Mouse (Mus musculus) ZHBTc4 (cell line): Measurements from ENCODE around the gene Serpine2.

Source experiments
- DNase-seq: peaks from one replicate; pipeline ENCODE4 v3.0.0-alpha.2; 2011; ENCODE audit warnings: low read depth, low spot score

Gene Serpine2

GRCm38 (mm10) chr1:79861130-79861942, at the start of gene Serpine2:
Gene Serpine2, minus strand, starts transcription at chr1:79861180.
- DNase-seq: no peak

GRCm38 (mm10) chr1:79907811-79908210, 46.8 kb upstream of the Serpine2 start:
- DNase-seq: no peak

- no peak for DNase-seq
Measured at GRCm38 (mm10) chr1:79905241-79905640, 44.3 kb upstream of the Serpine2 start.

- no peak for DNase-seq
Measured at GRCm38 (mm10) chr1:79902901-79903300, 41.9 kb upstream of the Serpine2 start.

DNA sequence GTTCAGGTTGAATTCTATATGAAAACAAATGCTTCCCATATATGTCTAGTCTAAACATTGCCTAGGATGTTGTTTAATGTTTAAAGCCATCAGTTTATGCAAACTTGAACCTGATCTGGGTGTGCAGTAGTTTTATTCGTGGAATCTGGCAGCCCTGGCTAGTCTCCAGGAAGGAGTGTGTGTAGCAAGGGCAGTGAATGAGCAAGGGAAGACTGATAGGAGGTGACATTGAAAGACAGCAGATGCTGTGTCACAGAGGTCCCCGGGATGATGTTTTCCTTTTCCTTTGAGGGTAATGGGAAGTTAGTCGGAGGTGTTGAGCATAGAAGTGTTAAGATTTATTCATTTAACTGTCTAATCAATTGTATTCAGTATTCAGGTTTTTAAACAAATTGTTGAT, 21.7 kb upstream of the Serpine2 start:
- DNase-seq: no peak

DNA sequence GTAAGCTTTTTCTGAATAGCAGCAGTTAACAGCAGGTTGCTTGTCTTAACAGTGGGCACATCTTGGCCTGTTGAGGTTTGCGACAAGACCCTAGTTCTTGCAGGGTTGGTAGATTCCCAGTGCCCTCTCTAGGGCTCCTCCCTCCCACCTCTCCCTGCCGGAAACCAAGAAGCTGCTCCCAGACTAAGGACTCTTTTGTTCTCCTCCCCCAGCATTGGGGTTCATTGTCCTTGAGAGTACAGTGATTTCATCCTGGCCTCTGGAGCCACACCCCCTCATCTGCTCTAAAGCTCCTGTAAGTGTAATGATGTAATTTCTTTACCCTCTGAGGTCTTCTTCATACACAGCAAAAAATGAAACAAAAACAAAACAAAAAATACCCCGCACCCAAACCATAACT, 13.8 kb upstream of the Serpine2 start:
- DNase-seq: peak; percentile 22

DNA sequence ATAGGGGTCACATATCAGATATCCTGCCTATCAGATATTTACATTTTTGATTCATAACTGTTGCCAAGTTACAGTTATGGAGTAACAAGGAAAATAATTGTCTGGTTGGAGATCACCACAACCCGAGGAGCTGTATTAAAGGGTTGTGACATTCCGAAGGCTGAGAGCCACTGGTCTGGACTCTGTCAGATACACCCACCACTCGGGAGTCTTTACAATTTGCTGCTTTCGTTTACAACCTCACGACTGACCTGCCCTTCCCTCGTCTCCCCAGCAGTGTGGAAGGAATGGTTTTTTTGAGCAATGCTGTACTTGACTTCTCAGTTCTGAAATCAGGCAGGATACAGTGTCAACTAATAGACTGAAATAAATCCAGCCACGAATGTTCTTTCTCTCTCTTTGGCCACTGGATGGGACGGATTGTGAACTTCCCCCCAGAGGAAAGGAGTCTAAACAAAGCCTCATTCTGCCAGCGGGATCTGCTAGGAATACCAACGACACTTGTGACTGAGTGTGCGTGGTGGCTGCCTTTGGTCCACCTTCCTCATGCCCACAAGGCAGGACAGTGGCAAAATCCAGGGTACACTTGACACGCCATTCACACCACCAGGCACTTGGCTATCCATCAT, 455 bp downstream of the Serpine2 start:
- no peak for DNase-seq

- no peak for DNase-seq
Measured at GRCm38 (mm10) chr1:79859975-79860374, 1.0 kb downstream of the Serpine2 start.

DNA sequence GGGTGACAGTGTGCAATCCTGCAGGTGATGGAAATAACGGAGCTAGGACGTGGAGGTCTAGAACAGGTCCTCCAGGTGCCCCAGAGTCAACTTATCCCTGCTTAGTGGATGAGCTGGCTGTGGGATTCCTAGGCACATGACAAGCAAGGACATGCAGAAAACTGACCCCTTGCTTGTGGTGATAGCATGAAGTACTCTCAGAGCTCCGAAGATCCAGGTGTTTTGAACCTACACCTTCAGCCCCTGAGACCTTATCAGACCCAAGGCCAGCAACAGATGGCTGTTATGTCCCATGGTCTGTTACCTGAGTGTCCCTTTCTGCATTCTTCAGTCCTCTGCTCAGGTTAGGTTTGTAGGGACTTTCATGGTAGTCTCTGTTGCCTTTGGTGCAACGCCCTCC, 2.0 kb downstream of the Serpine2 start:
- peak; percentile 16 for DNase-seq

DNA sequence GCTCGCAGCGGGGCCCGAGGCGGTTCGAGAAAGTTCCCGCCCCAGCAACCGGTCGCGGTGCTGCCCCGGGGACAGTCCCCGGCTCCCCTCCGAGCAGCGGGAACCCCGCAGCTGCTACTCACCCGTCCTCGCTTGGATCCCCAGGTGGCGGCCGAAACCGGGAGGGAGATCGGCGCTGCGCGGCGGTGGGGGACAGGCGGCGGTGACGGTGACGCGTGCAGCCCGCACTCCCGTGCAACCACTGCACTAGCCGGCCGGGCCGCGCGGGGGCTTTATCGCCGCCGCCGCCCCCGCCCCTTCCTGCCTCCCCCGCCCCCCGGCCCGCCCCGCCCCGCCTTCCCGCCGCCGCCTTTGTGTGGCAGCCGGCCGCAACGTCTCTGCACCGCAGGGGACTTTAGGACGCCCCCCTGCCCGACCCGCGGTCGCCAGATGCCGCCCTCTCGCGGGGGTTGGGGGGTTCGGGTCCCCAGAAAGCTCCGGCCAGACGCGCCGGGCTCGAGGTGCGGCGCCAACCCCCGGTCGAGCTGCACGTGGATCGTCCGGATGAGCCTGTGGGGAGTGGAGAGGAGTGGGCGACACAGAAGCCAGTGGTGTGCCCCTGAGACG, 2.5 kb downstream of the Serpine2 start:
- DNase-seq: peak; percentile 58

DNA sequence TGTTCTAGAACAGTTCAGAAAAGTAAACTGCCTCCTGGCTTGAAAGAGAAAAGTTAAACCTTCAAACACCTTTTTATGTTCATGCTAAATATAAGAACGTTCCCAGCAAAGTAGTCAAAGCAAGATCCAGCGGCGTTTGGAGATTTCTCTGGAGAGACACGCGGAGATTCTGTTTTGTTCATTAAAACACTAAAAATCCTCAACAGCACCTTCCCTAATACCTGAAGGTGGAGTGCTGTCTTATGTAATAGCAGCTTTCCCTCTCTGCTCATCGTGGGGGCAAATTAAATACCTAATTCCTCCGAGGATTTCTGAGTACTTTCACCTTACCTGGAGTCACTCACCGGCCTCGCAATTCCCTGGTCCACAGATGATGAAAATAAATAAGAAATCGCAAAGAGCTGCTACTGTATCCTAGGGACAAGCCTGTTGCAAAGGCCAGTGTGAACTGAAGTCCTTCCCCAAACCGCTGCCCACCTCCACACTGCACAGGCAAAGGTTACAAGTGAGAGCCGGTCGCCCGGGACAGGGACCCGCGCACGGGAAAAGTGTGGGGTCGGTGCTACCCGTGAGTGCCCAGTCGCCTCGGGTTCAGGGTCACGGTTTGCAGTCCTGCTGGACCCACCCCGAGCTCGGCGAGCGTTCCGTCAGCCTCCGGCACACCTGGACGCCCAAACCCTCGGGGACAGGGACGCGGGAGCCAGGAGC, 3.1 kb downstream of the Serpine2 start:
- DNase-seq: no peak

DNA sequence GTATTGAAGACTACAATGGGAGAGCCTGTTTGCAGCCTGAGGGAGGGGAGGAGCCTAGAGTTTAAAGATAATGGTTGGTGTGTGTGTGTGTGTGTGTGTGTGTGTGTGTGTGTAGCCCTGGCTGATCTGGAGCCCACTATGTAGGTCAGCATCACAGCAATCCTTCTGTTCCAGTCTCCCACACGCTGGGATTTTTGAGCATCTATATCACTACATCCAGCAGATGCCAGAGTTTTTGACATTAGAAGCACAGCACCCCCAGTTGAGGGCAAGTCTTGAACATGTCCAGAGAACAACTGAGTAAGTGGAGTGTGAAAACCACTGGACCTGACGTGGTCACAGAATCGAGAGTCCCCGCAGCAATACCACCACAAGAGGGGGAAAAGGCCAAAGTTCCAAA, 4.2 kb downstream of the Serpine2 start:
- peak; percentile 16 for DNase-seq

GRCm38 (mm10) chr1:79853527-79853926, 7.5 kb downstream of the Serpine2 start:
- DNase-seq: no peak

DNA sequence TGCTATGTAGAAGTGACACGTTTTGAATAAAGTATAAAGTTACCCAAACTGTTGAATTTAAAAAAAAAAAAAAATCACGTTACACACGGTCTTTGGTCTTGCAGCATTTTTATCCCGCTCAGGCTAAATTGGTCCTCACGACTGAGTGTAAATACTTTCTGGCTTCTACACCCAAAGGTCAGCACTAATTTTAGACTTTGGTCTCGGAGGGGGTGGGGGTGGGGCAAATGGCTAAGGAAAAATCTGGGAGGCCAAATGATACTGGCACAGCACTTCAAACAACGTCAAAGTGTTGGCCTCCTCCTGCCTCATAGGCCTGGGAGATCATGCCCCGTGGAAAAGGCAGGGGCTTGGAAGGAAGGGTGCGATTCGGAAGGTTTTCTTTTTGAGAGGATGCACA, 10.6 kb downstream of the Serpine2 start:
- DNase-seq: no peak

DNA sequence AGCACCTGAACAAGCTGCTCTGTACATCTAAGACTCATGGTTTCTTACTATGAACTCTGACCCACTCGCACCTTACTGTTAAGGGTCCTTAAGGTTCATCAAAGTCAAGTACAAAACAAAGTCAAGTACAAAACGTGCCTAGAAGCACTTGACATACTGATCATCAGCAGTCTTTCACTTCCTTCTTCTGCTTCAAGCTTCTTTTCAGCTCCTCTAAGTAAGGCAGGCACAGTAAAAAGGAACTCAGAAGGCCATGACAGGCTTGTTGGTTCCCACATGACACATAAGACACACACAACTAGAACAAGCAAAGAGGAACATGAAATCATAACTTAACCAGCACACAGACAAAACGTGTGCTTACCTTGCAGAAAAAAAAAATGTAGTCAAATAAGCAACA, 12.3 kb downstream of the Serpine2 start:
- no peak for DNase-seq

DNA sequence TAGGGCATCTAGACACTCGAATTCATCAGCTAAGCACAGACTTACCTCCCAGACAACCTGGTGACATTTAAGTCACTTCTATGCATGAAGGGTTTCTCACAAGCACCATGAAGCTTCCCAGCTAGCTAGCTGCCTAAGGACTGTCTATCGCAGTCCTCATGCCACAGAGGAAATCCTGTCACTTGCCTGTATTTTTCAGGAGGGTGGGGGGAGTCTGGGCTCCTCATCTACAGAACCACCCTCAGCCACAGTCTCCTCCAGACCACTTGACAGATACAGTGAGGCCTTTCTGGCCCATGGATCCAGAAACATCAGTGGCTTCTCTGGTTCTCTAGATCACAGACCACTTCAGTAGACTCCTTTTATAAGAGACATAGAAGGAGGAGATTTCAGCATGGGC, 14.1 kb downstream of the Serpine2 start:
- no peak for DNase-seq

DNA sequence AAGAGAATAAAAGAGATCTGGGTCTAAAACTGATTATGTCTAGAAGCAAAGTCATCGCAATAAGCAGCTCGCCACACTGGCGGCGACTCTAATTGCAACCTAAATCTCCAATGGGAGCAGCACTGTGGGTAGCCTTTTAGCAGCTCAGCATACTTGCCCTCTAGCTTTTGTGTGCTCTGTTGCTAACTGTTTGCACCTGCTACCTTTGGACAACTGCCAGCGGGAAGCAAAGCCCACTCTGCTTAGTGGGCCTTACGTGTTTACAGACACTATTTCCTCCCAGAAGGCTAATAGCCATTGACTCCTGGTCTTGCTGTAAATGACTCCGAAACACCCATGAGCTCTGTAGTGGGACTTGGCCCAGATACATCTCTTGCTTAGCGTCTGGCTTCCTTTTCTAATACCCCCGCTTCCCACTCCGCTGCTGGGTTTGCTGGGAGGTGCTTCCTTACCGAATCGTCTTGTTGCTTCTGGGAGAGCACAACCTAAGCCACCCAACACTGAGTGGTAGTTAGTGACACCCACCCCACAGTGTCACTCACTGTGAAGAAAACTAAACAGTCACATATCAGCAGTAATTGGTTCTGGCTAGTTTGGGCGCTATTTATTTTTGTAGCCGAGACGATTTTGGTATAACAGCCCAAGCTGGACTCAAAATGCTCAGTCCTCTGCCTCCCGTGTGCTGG, 28.1 kb downstream of the Serpine2 start:
- DNase-seq: no peak

GRCm38 (mm10) chr1:79823951-79824633, 36.9 kb downstream of the Serpine2 start:
- DNase-seq: no peak

GRCm38 (mm10) chr1:79822806-79823525, 38.0 kb downstream of the Serpine2 start:
- no peak for DNase-seq

GRCm38 (mm10) chr1:79819296-79819879, 41.6 kb downstream of the Serpine2 start:
- DNase-seq: no peak
